Mouse (Mus musculus) B cell, adult 62 days (primary cell): Measurements from ENCODE around the gene Mob3b. TPM values are rescaled to one million over a fixed set of nuclear protein-coding genes. Genes with fewer than 3 reads are reported as not detected.

Source experiments
- total RNA-seq: library from RNA; stranded (reverse); gene quantifications from 4 replicates; pipeline ENCODE4 v1.2.4, GENCODE M21; 2023

The Mob3b gene
- 5.5 to 7.6 TPM (median 6.2 TPM) in 4 replicates for total RNA-seq

GRCm38 (mm10) chr4:35156751-35157611 is at the start of gene Mob3b:
TSS of gene Mob3b (minus strand) at chr4:35157484.

DNA sequence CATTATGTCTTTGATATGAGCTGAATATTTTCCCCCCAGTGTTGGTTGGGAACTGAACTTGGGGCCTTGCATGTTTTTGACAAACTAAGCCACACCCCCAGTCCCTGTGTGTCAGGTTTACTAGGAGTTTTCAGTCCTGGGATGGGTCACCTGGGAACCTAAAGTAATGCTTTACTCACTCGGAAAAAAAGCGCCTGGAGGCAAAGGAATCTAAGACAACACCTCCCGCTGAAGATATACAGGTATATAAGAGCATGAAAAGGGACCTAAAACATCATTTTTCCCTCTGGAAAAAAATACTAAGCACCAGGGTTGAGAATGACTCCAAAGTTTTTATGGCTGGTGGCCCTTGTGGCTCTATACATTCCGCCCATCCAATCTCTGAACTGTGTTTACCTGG is 5.5 kb downstream of the Mob3b start, which contains the start of gene Ifnk:
Gene Ifnk (plus strand): TSS at position 301 of the 400 bp plus-strand sequence.

Other genes with a start within 250 kb of the Mob3b start
- gene Ifnk, start 5.4 kb downstream of the Mob3b start, total RNA-seq = not detected in 4 replicates
- gene C9orf72, start 68.7 kb upstream of the Mob3b start, total RNA-seq = 12.0 to 21.2 TPM (median 17.7 TPM) in 4 replicates